Comparison of ENCODE assay signal across 30 mouse cellular contexts in genomic region chr14:56266109-56266508, GRCm38 (mm10). TPM values are rescaled to one million over a fixed set of nuclear protein-coding genes. Genes with fewer than 3 reads are reported as not detected.
DNase-seq lines count a peak whose midpoint lies in the region; ATAC-seq and TF ChIP-seq lines count a peak whose summit lies in the region.
"Had no signal": no experiment of that assay in that cellular context is flagged by ENCODE, and none has a peak within 500 bp of the region (broad histone marks: within the 10 kb centered on the region; RNA-seq: fewer than 3 reads in every experiment).

No protein-coding gene starts in this region.

- H3K4me3 ChIP-seq in G1E (ENCODE audit: low read depth, low read length) = no peak overlapping the region
- H3K4me3 ChIP-seq: embryonic facial prominence, embryonic 10.5 days; embryonic facial prominence, embryonic 12.5 days; erythroblast, embryonic 14.5 days; forebrain, embryonic 10.5 days; forebrain, embryonic 12.5 days had no signal

- TF ChIP-seq CTCF in G1E (IDR thresholded peaks at IDR 0.05; ENCODE audit: low read depth, low read length) = no peak

- ATAC-seq in G1E (ENCODE audit: extremely low read depth, insufficient number of reproducible peaks, low FRiP score, poor library complexity, severe bottlenecking) = peak; percentile 57
- 0 out of 2 replicates have a peak, but pooled peaks have one; percentile 31 for ATAC-seq in common myeloid progenitor, adult 5-6 weeks (replicated peaks; ENCODE audit: low read depth, poor library complexity, severe bottlenecking)
- ATAC-seq in megakaryocyte progenitor cell, adult 5-6 weeks (replicated peaks; ENCODE audit: poor library complexity) = peak; percentile 23; the same call in 1 of the 2 replicates
- ATAC-seq: activated CD4-positive, CD25-positive, alpha-beta regulatory T cell, adult 4 months; CD4-positive, CD25-positive, alpha-beta regulatory T cell, adult 4 months; forebrain, embryonic 14.5 days; forebrain, embryonic 16.5 days; Patski had no signal

- intact Hi-C loops in gastrocnemius, postnatal 36 days (cut with DNase I) = no loop called here

- H3K9me3 ChIP-seq in G1E (replicated peaks) = no peaks in the 10 kb centered on the region
- H3K9me3 ChIP-seq: embryonic facial prominence, embryonic 10.5 days; embryonic facial prominence, embryonic 12.5 days; forebrain, embryonic 10.5 days; forebrain, embryonic 12.5 days had no signal

- H3K36me3 ChIP-seq in G1E (replicated peaks) = no peaks in the 10 kb centered on the region
- H3K36me3 ChIP-seq: embryonic facial prominence, embryonic 10.5 days; embryonic facial prominence, embryonic 12.5 days; forebrain, embryonic 10.5 days; forebrain, embryonic 12.5 days had no signal

- DNase-seq in 416B (ENCODE audit: low read depth) (peak; percentile 87), G1E (ENCODE audit: low spot score) (no peak)
- DNase-seq in layer of hippocampus, postnatal 25 days (ENCODE audit: extremely low spot score in 1 of 2, low spot score in 1 of 2) = no peak
- DNase-seq in gastrocnemius, postnatal 36 days = no peak
- no peak for DNase-seq in kidney, postnatal 36 days
- DNase-seq: adrenal gland, adult 8-10 months; adrenal gland, postnatal 14 days; adrenal gland, postnatal 36 days; B cell, adult 2 months; cerebellum, adult 18-20 months; cerebellum, adult 8-10 months; cerebellum, adult 9-11 months; cerebellum, postnatal 14 days; cerebellum, postnatal 36 days had no signal

- no peaks in the 10 kb centered on the region for H3K27me3 ChIP-seq in G1E (ENCODE audit: insufficient read depth, low read length)
- H3K27me3 ChIP-seq: embryonic facial prominence, embryonic 12.5 days; forebrain, embryonic 12.5 days had no signal

- peaks cover 36% of the 10 kb centered on the region for H3K4me1 ChIP-seq in G1E (ENCODE audit: insufficient read depth, low read depth, low read length)
- H3K4me1 ChIP-seq: embryonic facial prominence, embryonic 10.5 days; embryonic facial prominence, embryonic 12.5 days; forebrain, embryonic 10.5 days; forebrain, embryonic 12.5 days had no signal

RNA-seq across cellular contexts. Expression of gene Gzmb, which starts 4.0 kb away (rescaled TPM):
- 42.7 and 44.6 TPM in 2 replicates for total RNA-seq in G1E (2014; fragmentation: Nextera tagmentation)
- 28.5 and 30.8 TPM in 2 replicates for total RNA-seq in G1E (2017)
- 0.39 and 1.1 TPM in 2 replicates for polyA plus RNA-seq in G1E (2012)
- 0.91 and 2.1 TPM in 2 replicates for total RNA-seq in common myeloid progenitor, adult 5-6 weeks (2017)
- 3.5 TPM in 2 replicates for total RNA-seq in megakaryocyte progenitor cell, adult 5-6 weeks (2015)
- 1.1 TPM in 2 replicates for total RNA-seq in megakaryocyte progenitor cell, adult 5-6 weeks (2017)
- total RNA-seq in layer of hippocampus, postnatal 25 days (2021) = not detected
- not detected for total RNA-seq in gastrocnemius, postnatal 36 days (2021)
- total RNA-seq: CH12.LX had no signal
- polyA plus RNA-seq: cortical plate, adult 2 months; embryonic facial prominence, embryonic 10.5 days; erythroblast, embryonic 14.5 days; forebrain, embryonic 10.5 days; forebrain, embryonic 12.5 days; forebrain, embryonic 14.5 days; forebrain, embryonic 16.5 days had no signal

RNA-seq across cellular contexts. Expression of gene Gzmc, which starts 31.7 kb away (rescaled TPM):
- total RNA-seq in G1E (2014; fragmentation: Nextera tagmentation) (not detected in 2 replicates), G1E (2017) (not detected in 2 replicates)
- not detected in 2 replicates for polyA plus RNA-seq in G1E (2012)
- not detected in 2 replicates for total RNA-seq in common myeloid progenitor, adult 5-6 weeks (2017)
- total RNA-seq in megakaryocyte progenitor cell, adult 5-6 weeks (2015) = not detected in 2 replicates
- not detected in 2 replicates for total RNA-seq in megakaryocyte progenitor cell, adult 5-6 weeks (2017)
- not detected for total RNA-seq in layer of hippocampus, postnatal 25 days (2021)
- total RNA-seq in gastrocnemius, postnatal 36 days (2021) = not detected
- total RNA-seq: adrenal gland, adult 18-20 months; adrenal gland, adult 8-10 months; adrenal gland, postnatal 14 days; adrenal gland, postnatal 36 days; CH12.LX had no signal
- polyA plus RNA-seq: cortical plate, adult 2 months; embryonic facial prominence, embryonic 12.5 days; erythroblast, embryonic 14.5 days; forebrain, embryonic 10.5 days; forebrain, embryonic 12.5 days; forebrain, embryonic 14.5 days; forebrain, embryonic 16.5 days; Patski had no signal

RNA-seq across cellular contexts. Expression of gene Gzmf, which starts 54.9 kb away (rescaled TPM):
- total RNA-seq in G1E (2014; fragmentation: Nextera tagmentation) = not detected in 2 replicates
- total RNA-seq in G1E (2017) = 0.11 and 0.12 TPM in 2 replicates
- polyA plus RNA-seq in G1E (2012) = not detected in 2 replicates
- total RNA-seq in common myeloid progenitor, adult 5-6 weeks (2017) = not detected in 2 replicates
- not detected in 2 replicates for total RNA-seq in megakaryocyte progenitor cell, adult 5-6 weeks (2015)
- not detected in 2 replicates for total RNA-seq in megakaryocyte progenitor cell, adult 5-6 weeks (2017)
- not detected for total RNA-seq in layer of hippocampus, postnatal 25 days (2021)
- total RNA-seq in gastrocnemius, postnatal 36 days (2021) = not detected
- total RNA-seq: adrenal gland, adult 18-20 months; adrenal gland, adult 8-10 months; adrenal gland, postnatal 14 days; adrenal gland, postnatal 36 days; CH12.LX had no signal
- polyA plus RNA-seq: cortical plate, adult 2 months; embryonic facial prominence, embryonic 10.5 days; embryonic facial prominence, embryonic 12.5 days; embryonic facial prominence, embryonic 14.5 days; erythroblast, embryonic 14.5 days; forebrain, embryonic 10.5 days; forebrain, embryonic 12.5 days; forebrain, embryonic 14.5 days; forebrain, embryonic 16.5 days had no signal
